Mouse (Mus musculus) testis, adult 2 months (tissue): ENCODE results near the gene Shkbp1. TPM values are rescaled to one million over a fixed set of nuclear protein-coding genes. Genes with fewer than 3 reads are reported as not detected.
A peak's percentile ranks its signal among the peaks of the same experiment; 100 is the strongest.

ENCODE experiments used
- H3K27ac ChIP-seq: fragments of 200-500 bp; 2 replicates; pipeline ENCODE4 v1.5.1; 2012; ENCODE audit warnings: low read depth, low read length; ENCODE audit not compliant: control insufficient read depth, insufficient read depth
- H3K27me3 ChIP-seq: fragments of 200-500 bp; 2 replicates; pipeline ENCODE4 v1.6.1; 2012; ENCODE audit warnings: mild to moderate bottlenecking, low read length, moderate library complexity; ENCODE audit not compliant: control insufficient read depth, insufficient read depth
- H3K36me3 ChIP-seq: fragments of 200-500 bp; 2 replicates; pipeline ENCODE4 v1.6.1; 2012; ENCODE audit warnings: mild to moderate bottlenecking, low read length; ENCODE audit not compliant: control insufficient read depth, insufficient read depth
- H3K4me1 ChIP-seq: fragments of 200-500 bp; 2 replicates; pipeline ENCODE4 v1.6.1; 2012; ENCODE audit warnings: low read length; ENCODE audit not compliant: control insufficient read depth, insufficient read depth
- H3K4me3 ChIP-seq: fragments of 200-500 bp; 2 replicates; pipeline ENCODE4 v1.5.1; 2012; ENCODE audit warnings: low read depth, mild to moderate bottlenecking, low read length, moderate library complexity, mixed read lengths; ENCODE audit not compliant: control insufficient read depth
- CTCF ChIP-seq: fragments of 200-500 bp; IDR thresholded peaks from 2 replicates; pipeline ENCODE4 v1.5.1; 2012; ENCODE audit warnings: low read depth, mild to moderate bottlenecking, inconsistent platforms, low read length, moderate library complexity; ENCODE audit not compliant: control insufficient read depth, insufficient read depth, insufficient replicate concordance
- POLR2A ChIP-seq: fragments of 200-500 bp; IDR thresholded peaks from 2 replicates; pipeline ENCODE4 v1.6.1; 2012; ENCODE audit warnings: low read depth, mild to moderate bottlenecking, inconsistent platforms, low read length, moderate library complexity; ENCODE audit not compliant: control insufficient read depth
- polyA plus RNA-seq: library from polyadenylated mRNA; depleted of rRNA; stranded (reverse); fragments of >200 nt; gene quantifications from 2 replicates; pipeline ENCODE4 v1.2.3, GENCODE M21; 2012

Gene Shkbp1
- polyA plus RNA-seq, 1 experiment = 22.4 TPM

GRCm38 (mm10) chr7:27356861-27357594, 1.2 kb upstream of the Shkbp1 start, which contains the start of gene Gm20479:
Gene Gm20479 (minus strand): TSS chr7:27357419.
- peak within 1 kb of the TSS; percentile 93 for H3K4me3 ChIP-seq
- no peaks in the 10 kb centered on the region for H3K27me3 ChIP-seq
- H3K36me3 ChIP-seq = no peaks in the 10 kb centered on the region
- H3K27ac ChIP-seq = peak within 1 kb of the TSS; percentile 59
- H3K4me1 ChIP-seq = peaks cover 24% of the 10 kb centered on the region
- no peak for TF ChIP-seq CTCF
- TF ChIP-seq POLR2A = no peak

DNA sequence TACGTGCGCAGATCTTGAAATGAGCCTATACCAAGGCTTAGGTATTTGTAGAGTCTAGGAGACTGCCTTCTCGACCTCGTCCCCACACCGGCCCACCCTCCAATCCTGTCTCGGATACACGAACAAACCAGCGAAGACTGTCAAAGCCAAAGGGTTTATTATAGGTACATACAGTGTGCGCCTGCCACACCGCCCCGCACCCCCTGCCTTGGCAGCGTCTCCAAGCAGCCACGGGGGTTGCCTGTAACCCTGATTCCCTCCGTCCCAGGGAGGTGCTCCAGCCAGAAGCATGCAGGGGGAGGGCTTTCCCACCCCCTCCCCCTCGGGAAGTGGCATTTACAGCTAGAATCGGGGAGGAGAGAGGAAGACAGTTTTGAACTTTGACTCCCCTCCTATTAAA, 429 bp upstream of the Shkbp1 start:
- no peak for TF ChIP-seq CTCF
- no peak for TF ChIP-seq POLR2A
- Histone ChIP-seq H3K4me3 (peak overlapping the region; percentile 93), H3K36me3 (no peaks in the 10 kb centered on the region), H3K27me3 (no peaks in the 10 kb centered on the region), H3K27ac (no peak overlapping the region), H3K4me1 (peaks cover 19% of the 10 kb centered on the region)

DNA sequence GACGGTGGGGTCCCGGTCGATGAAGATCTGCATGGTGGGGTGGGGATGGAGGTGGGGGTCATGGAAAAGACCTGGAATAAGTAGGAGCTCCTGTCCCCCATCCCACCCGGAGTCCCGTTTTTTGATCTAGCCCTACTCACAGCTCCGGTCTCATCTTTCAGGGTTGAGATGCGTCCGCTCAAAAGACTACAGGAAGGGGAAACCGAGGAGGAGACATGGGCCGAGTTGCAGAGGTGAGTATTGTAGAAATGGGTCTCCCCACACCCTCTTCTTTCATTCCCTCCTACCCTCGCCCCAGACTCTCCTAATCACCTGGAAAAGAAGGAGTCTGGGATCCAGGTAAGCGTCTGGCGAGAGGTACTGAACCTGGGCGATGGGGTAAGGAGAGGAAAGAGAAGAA, 558 bp downstream of the Shkbp1 start:
- H3K36me3 ChIP-seq = no peaks in the 10 kb centered on the region
- no peaks in the 10 kb centered on the region for H3K27me3 ChIP-seq
- H3K27ac ChIP-seq = no peak overlapping the region
- no peak for TF ChIP-seq POLR2A
- TF ChIP-seq CTCF = no peak
- H3K4me3 ChIP-seq = peak overlapping the region; percentile 93
- H3K4me1 ChIP-seq = peaks cover 19% of the 10 kb centered on the region

DNA sequence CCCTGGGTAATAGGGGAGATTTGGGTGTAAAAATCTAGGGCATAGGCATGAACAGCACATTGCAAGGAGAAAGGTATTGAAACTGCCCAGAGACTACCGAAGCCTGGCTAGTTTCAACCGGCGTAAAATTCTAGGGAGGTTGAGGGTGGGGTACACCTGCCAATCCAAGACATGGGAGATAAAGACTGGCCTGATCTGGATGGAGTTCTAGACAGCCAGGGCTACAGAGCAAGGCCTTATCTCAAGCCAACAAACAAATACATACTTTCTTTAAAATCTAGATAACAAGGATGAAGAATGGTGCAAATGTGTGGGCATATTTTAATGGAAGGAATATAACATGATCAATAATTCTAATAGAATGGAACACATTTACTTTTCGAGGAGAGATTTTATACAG, 1.0 kb downstream of the Shkbp1 start:
- H3K27me3 ChIP-seq = no peaks in the 10 kb centered on the region
- H3K36me3 ChIP-seq = no peaks in the 10 kb centered on the region
- H3K4me1 ChIP-seq = peaks cover 19% of the 10 kb centered on the region
- no peak overlapping the region for H3K27ac ChIP-seq
- no peak overlapping the region for H3K4me3 ChIP-seq
- TF ChIP-seq POLR2A (no peak), CTCF (no peak)

- H3K27ac ChIP-seq = no peak overlapping the region
- no peak overlapping the region for H3K4me3 ChIP-seq
- peaks cover 19% of the 10 kb centered on the region for H3K4me1 ChIP-seq
- TF ChIP-seq POLR2A = no peak
- no peaks in the 10 kb centered on the region for H3K36me3 ChIP-seq
- H3K27me3 ChIP-seq = no peaks in the 10 kb centered on the region
Observed at GRCm38 (mm10) chr7:27354144-27354543, 1.7 kb downstream of the Shkbp1 start.

- Histone ChIP-seq H3K4me3 (no peak overlapping the region), H3K27ac (no peak overlapping the region), H3K4me1 (peaks cover 11% of the 10 kb centered on the region), H3K36me3 (no peaks in the 10 kb centered on the region), H3K27me3 (no peaks in the 10 kb centered on the region)
- TF ChIP-seq CTCF = no peak
- no peak for TF ChIP-seq POLR2A
Observed at GRCm38 (mm10) chr7:27345444-27345843, 10.4 kb downstream of the Shkbp1 start.

- H3K4me3 ChIP-seq = no peak overlapping the region
- H3K36me3 ChIP-seq = no peaks in the 10 kb centered on the region
- H3K27ac ChIP-seq = no peak overlapping the region
- no peaks in the 10 kb centered on the region for H3K27me3 ChIP-seq
- peaks cover 16% of the 10 kb centered on the region for H3K4me1 ChIP-seq
- TF ChIP-seq CTCF = no peak
- TF ChIP-seq POLR2A = no peak
Observed at GRCm38 (mm10) chr7:27342595-27342994, 13.2 kb downstream of the Shkbp1 start.
